Mouse (Mus musculus) midbrain, embryonic 12.5 days (tissue): ENCODE data around the gene Aasdh. TPM values are rescaled to one million over a fixed set of nuclear protein-coding genes. Genes with fewer than 3 reads are reported as not detected.

ENCODE experiments used
- ATAC-seq: fragments of 200-750 bp; cut with Nextera tagmentation; 2 replicates; pipeline ENCODE4 v1.8.0; 2017; ENCODE audit warnings: low read depth, moderate TSS enrichment, moderate library complexity; ENCODE audit not compliant: low FRiP score
- H3K27ac ChIP-seq: fragments of 300-500 bp; sonication (generic); replicated peaks from 2 replicates; pipeline ENCODE4 v1.5.1; 2016; ENCODE audit warnings: mild to moderate bottlenecking
- H3K27me3 ChIP-seq: fragments of 300-500 bp; sonication (generic); 2 replicates; pipeline ENCODE4 v1.6.1; 2016; ENCODE audit warnings: mild to moderate bottlenecking
- H3K36me3 ChIP-seq: fragments of 300-500 bp; sonication (generic); 2 replicates; pipeline ENCODE4 v1.6.1; 2016
- H3K4me1 ChIP-seq: fragments of 300-500 bp; sonication (generic); 2 replicates; pipeline ENCODE4 v1.6.1; 2016
- H3K4me2 ChIP-seq: fragments of 300-500 bp; sonication (generic); replicated peaks from 2 replicates; pipeline ENCODE4 v1.6.1; 2016; ENCODE audit warnings: mild to moderate bottlenecking, moderate library complexity
- H3K4me3 ChIP-seq: fragments of 300-500 bp; sonication (generic); 2 replicates; pipeline ENCODE4 v1.5.1; 2016; ENCODE audit warnings: mild to moderate bottlenecking
- H3K9ac ChIP-seq: fragments of 300-500 bp; sonication (generic); replicated peaks from 2 replicates; pipeline ENCODE4 v1.6.1; 2016; ENCODE audit warnings: mild to moderate bottlenecking, moderate library complexity
- H3K9me3 ChIP-seq: fragments of 300-500 bp; sonication (generic); 2 replicates; pipeline ENCODE4 v1.6.1; 2016; ENCODE audit warnings: mild to moderate bottlenecking
- WGBS: fragments of 180-500 bp; shearing (Covaris S2); methylation state at CpG from one replicate; pipeline ENCODE4 v1.1.7; 2016; 5-methylcytosine and 5-hydroxymethylcytosine counted together
- polyA plus RNA-seq: library from polyadenylated mRNA; unstranded; fragments of >200 nt; fragmentation: Nextera tagmentation; extraction: Ambion mirVana; gene quantifications from 2 replicates; pipeline ENCODE4 v1.2.1, GENCODE M21; 2016

The Aasdh gene
- polyA plus RNA-seq, 1 experiment from 2014 or later, result 19.9 TPM

- ATAC-seq, result no peak
- peaks cover 5% of the 10 kb centered on the region; the same call in 1 of the 2 replicates for H3K4me1 ChIP-seq
- no peak overlapping the region for H3K9ac ChIP-seq
- H3K27me3 ChIP-seq, result no peaks in the 10 kb centered on the region
- H3K4me2 ChIP-seq, result no peak overlapping the region
- no peak overlapping the region for H3K4me3 ChIP-seq
- WGBS, result 84% methylated on average over 4 of the region's 4 CpGs
- H3K27ac ChIP-seq, result no peak overlapping the region
- no peaks in the 10 kb centered on the region for H3K9me3 ChIP-seq
- H3K36me3 ChIP-seq, result no peaks in the 10 kb centered on the region
These were observed 3.2 kb downstream of the Aasdh start for GRCm38 (mm10) chr5:76902131-76902530.

- no peak for ATAC-seq
- H3K27me3 ChIP-seq, result no peaks in the 10 kb centered on the region
- no peaks in the 10 kb centered on the region for H3K9me3 ChIP-seq
- H3K4me1 ChIP-seq, result no peaks in the 10 kb centered on the region
- peaks cover 36% of the 10 kb centered on the region for H3K36me3 ChIP-seq
- no peak overlapping the region for H3K9ac ChIP-seq
- H3K4me3 ChIP-seq, result no peak overlapping the region
- H3K4me2 ChIP-seq, result no peak overlapping the region
- WGBS, result 90% methylated on average over 2 of the region's 2 CpGs
- H3K27ac ChIP-seq, result no peak overlapping the region
These were observed 12.2 kb downstream of the Aasdh start for GRCm38 (mm10) chr5:76893084-76893483.

- no peak overlapping the region for H3K9ac ChIP-seq
- H3K4me3 ChIP-seq, result no peak overlapping the region
- peaks cover 39% of the 10 kb centered on the region for H3K36me3 ChIP-seq
- H3K27me3 ChIP-seq, result no peaks in the 10 kb centered on the region
- WGBS, result 89% methylated on average over 2 of the region's 2 CpGs
- no peak for ATAC-seq
- H3K4me1 ChIP-seq, result no peaks in the 10 kb centered on the region
- H3K4me2 ChIP-seq, result no peak overlapping the region
- H3K9me3 ChIP-seq, result no peaks in the 10 kb centered on the region
- H3K27ac ChIP-seq, result no peak overlapping the region
These were observed 12.7 kb downstream of the Aasdh start for GRCm38 (mm10) chr5:76892608-76893007.

GRCm38 (mm10) chr5:76887011-76887410, 18.3 kb downstream of the Aasdh start:
- Histone ChIP-seq H3K27me3 (no peaks in the 10 kb centered on the region), H3K4me3 (no peak overlapping the region), H3K4me1 (no peaks in the 10 kb centered on the region), H3K4me2 (no peak overlapping the region), H3K9me3 (no peaks in the 10 kb centered on the region), H3K36me3 (peaks cover 53% of the 10 kb centered on the region), H3K9ac (no peak overlapping the region), H3K27ac (no peak overlapping the region)
- ATAC-seq, result no peak
- WGBS, result 95% methylated on average over 2 of the region's 2 CpGs

GRCm38 (mm10) chr5:76884107-76884506, 21.2 kb downstream of the Aasdh start:
- Histone ChIP-seq H3K9ac (no peak overlapping the region), H3K9me3 (no peaks in the 10 kb centered on the region), H3K27me3 (no peaks in the 10 kb centered on the region), H3K4me3 (no peak overlapping the region), H3K36me3 (peaks cover 45% of the 10 kb centered on the region), H3K4me1 (no peaks in the 10 kb centered on the region), H3K4me2 (no peak overlapping the region), H3K27ac (no peak overlapping the region)
- ATAC-seq, result no peak
- 92% methylated on average over 1 of the region's 1 CpGs for WGBS

- Histone ChIP-seq H3K27me3 (no peaks in the 10 kb centered on the region), H3K4me3 (no peak overlapping the region), H3K4me1 (no peaks in the 10 kb centered on the region), H3K9me3 (no peaks in the 10 kb centered on the region), H3K27ac (no peak overlapping the region), H3K9ac (no peak overlapping the region), H3K4me2 (no peak overlapping the region), H3K36me3 (peaks cover 52% of the 10 kb centered on the region)
- WGBS, result 92% methylated on average over 25 of the region's 25 CpGs
- no peak for ATAC-seq
These were observed 29.1 kb downstream of the Aasdh start for GRCm38 (mm10) chr5:76876106-76876758.

- no peak overlapping the region for H3K4me3 ChIP-seq
- peaks cover 85% of the 10 kb centered on the region for H3K36me3 ChIP-seq
- peak overlapping the region; percentile 31 for H3K4me2 ChIP-seq
These were observed 35.8 kb downstream of the Aasdh start for GRCm38 (mm10) chr5:76869553-76869952.

GRCm38 (mm10) chr5:76868693-76869286, 36.5 kb downstream of the Aasdh start:
- Histone ChIP-seq H3K9me3 (no peaks in the 10 kb centered on the region), H3K36me3 (peaks cover 79% of the 10 kb centered on the region), H3K4me1 (no peaks in the 10 kb centered on the region), H3K4me3 (peak overlapping the region; percentile 21; the same call in 1 of the 2 replicates), H3K27ac (no peak overlapping the region), H3K27me3 (no peaks in the 10 kb centered on the region), H3K4me2 (peak overlapping the region; percentile 31), H3K9ac (no peak overlapping the region)
- WGBS, result 29% methylated on average over 16 of the region's 16 CpGs
- ATAC-seq, result 0 out of 2 replicates have a peak, but pooled peaks have one; percentile 54

More at GRCm38 (mm10) chr5:76869553-76869952, 35.8 kb downstream of the Aasdh start:
- Histone ChIP-seq H3K27me3 (no peaks in the 10 kb centered on the region), H3K9ac (no peak overlapping the region), H3K9me3 (no peaks in the 10 kb centered on the region), H3K27ac (no peak overlapping the region), H3K4me1 (no peaks in the 10 kb centered on the region)
- 45% methylated on average over 6 of the region's 6 CpGs for WGBS
- ATAC-seq, result no peak

GRCm38 (mm10) chr5:76866819-76867218, 38.5 kb downstream of the Aasdh start:
- no peak overlapping the region for H3K4me3 ChIP-seq
- 77% methylated on average over 8 of the region's 8 CpGs for WGBS
- H3K36me3 ChIP-seq, result peaks cover 68% of the 10 kb centered on the region

GRCm38 (mm10) chr5:76858444-76858843, 46.9 kb downstream of the Aasdh start:
- no peak for ATAC-seq
- Histone ChIP-seq H3K27ac (no peak overlapping the region), H3K36me3 (peaks cover 42% of the 10 kb centered on the region), H3K4me2 (no peak overlapping the region), H3K9ac (no peak overlapping the region), H3K4me3 (no peak overlapping the region), H3K27me3 (peaks cover 43% of the 10 kb centered on the region), H3K9me3 (no peaks in the 10 kb centered on the region), H3K4me1 (peaks cover 16% of the 10 kb centered on the region)
- WGBS, result 74% methylated on average over 13 of the region's 13 CpGs

More at GRCm38 (mm10) chr5:76866819-76867218, 38.5 kb downstream of the Aasdh start:
- H3K9me3 ChIP-seq, result no peaks in the 10 kb centered on the region
- no peak overlapping the region for H3K4me2 ChIP-seq
- H3K27me3 ChIP-seq, result no peaks in the 10 kb centered on the region
- no peak overlapping the region for H3K9ac ChIP-seq
- no peak for ATAC-seq
- no peak overlapping the region for H3K27ac ChIP-seq
- H3K4me1 ChIP-seq, result no peaks in the 10 kb centered on the region

- H3K4me3 ChIP-seq, result peak overlapping the region; percentile 19
- peaks cover 46% of the 10 kb centered on the region for H3K36me3 ChIP-seq
- ATAC-seq, result no peak
- no peak overlapping the region for H3K27ac ChIP-seq
- H3K4me2 ChIP-seq, result peak overlapping the region; percentile 41
- H3K9ac ChIP-seq, result peak overlapping the region; percentile 25
- peaks cover 16% of the 10 kb centered on the region for H3K4me1 ChIP-seq
- no peaks in the 10 kb centered on the region for H3K9me3 ChIP-seq
- 13% methylated on average over 62 of the region's 62 CpGs for WGBS
- peaks cover 43% of the 10 kb centered on the region for H3K27me3 ChIP-seq
These were observed 48.0 kb downstream of the Aasdh start for GRCm38 (mm10) chr5:76857103-76858015.
